Mouse (Mus musculus): ENCODE results near the gene Nxpe5. TPM values are rescaled to one million over a fixed set of nuclear protein-coding genes. Genes with fewer than 3 reads are reported as not detected.

Gene Nxpe5
- total and polyA plus RNA-seq, 3 experiments, result 0.10 to 1.2 (median 0.98) TPM

DNA sequence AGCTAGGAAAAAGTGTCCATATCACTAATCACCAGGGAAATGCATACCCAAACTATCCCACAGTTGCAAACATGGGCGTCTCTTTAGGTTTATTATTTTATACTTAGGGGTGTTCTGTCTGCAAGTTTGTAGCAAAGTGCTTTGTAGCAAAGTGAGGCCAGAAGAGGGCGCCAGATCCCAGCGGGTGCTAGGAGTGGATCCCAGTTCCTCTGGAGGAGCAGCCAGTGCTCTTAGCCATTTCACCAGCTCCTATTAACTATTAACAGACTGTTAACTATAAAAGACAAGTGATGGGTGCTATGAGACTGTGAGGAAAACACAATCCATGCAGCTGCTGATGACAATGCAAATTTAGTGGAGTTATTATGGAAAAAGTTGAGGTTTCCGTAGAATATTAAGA, 3.6 kb upstream of the Nxpe5 start:
- Histone ChIP-seq H3K9ac (ENCODE audit: low read depth, low read length) (no peak overlapping the region), H3K4me1 (ENCODE audit: control insufficient read depth, insufficient read depth, low read length) (no peaks in the 10 kb centered on the region), H3K27ac (no peak overlapping the region), H3K27me3 (ENCODE audit: control insufficient read depth, insufficient read depth, low read length) (no peaks in the 10 kb centered on the region), H3K36me3 (ENCODE audit: control insufficient read depth, insufficient read depth, low read length) (no peaks in the 10 kb centered on the region), H3K79me2 (replicated peaks; ENCODE audit: control insufficient read depth, insufficient read depth, low read length) (no peaks in the 10 kb centered on the region), H3K4me3 (no peak overlapping the region)
- no peak for TF ChIP-seq EP300 (IDR thresholded peaks at IDR 0.05; ENCODE audit: insufficient read depth, low read depth, low read length)
- no peak for TF ChIP-seq POLR2A (IDR thresholded peaks at IDR 0.05; ENCODE audit: insufficient read depth, low read depth, low read length)
- TF ChIP-seq CTCF (IDR thresholded peaks at IDR 0.05), result no peak; the same call in none of the 2 replicates
- peak; percentile 80 to 86 for DNase-seq
- intact Hi-C loops (cut with DNase I), result loop anchor here (5.0 kb wide), 1 partner anchor 250 kb away; no protein-coding TSS in a partner anchor
- WGBS, result 23% methylated on average over 4 of the region's 4 CpGs

DNA sequence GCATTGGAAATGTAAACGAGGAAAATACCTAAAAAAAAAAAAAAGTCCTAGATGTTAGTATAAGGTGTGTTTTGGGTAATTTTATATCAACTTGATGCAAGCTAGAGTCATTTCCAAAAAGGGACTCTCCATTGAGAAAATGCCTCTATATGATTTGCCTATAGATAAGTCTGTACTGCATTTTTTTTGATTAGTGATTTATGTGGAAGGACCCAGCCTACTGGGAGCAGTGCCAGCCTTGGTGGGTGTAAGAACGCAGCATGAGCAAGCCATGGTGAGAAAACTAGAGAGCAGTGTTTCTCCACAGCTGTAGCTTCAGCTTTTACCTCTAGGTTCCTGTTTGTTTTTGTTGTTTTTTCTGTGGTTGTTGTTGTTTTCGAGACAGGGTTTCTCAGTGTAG, 2.4 kb upstream of the Nxpe5 start:
- Histone ChIP-seq H3K36me3 (ENCODE audit: control insufficient read depth, insufficient read depth, low read length) (no peaks in the 10 kb centered on the region), H3K4me1 (ENCODE audit: control insufficient read depth, insufficient read depth, low read length) (no peaks in the 10 kb centered on the region), H3K27ac (no peak overlapping the region), H3K27me3 (ENCODE audit: control insufficient read depth, insufficient read depth, low read length) (no peaks in the 10 kb centered on the region), H3K9ac (ENCODE audit: low read depth, low read length) (no peak overlapping the region), H3K4me3 (no peak overlapping the region), H3K79me2 (replicated peaks; ENCODE audit: control insufficient read depth, insufficient read depth, low read length) (no peaks in the 10 kb centered on the region)
- DNase-seq, result no peak
- TF ChIP-seq EP300 (IDR thresholded peaks at IDR 0.05; ENCODE audit: insufficient read depth, low read depth, low read length) (no peak), CTCF (IDR thresholded peaks at IDR 0.05) (no peak)
- intact Hi-C loops (cut with DNase I), result loop anchor here (5.0 kb wide), 1 partner anchor 249 kb away; no protein-coding TSS in a partner anchor
- WGBS, result 36% methylated on average over 3 of the region's 3 CpGs

DNA sequence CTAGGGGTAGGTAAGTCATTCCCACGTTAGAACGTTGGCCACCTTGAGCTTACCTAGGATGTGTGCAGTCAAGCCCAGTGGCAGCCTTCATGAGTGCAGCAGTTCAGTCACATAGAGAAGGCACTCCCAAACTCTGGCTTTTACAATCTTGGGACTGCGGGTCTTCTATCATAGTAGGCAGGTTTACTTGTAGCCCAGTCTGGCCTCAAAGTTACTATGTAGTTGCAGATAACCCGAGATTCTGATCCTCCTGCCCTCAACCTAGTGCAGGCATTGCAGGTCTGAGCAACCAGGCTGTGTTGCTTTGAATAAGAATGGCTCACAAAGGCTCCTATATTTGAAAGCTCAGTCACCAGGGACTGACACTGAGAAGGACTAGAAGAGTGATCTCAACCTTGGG, 793 bp downstream of the Nxpe5 start:
- intact Hi-C loops (cut with DNase I), result no loop called here
- Histone ChIP-seq H3K9ac (ENCODE audit: low read depth, low read length) (no peak overlapping the region), H3K4me3 (no peak overlapping the region), H3K27me3 (ENCODE audit: control insufficient read depth, insufficient read depth, low read length) (no peaks in the 10 kb centered on the region), H3K36me3 (ENCODE audit: control insufficient read depth, insufficient read depth, low read length) (no peaks in the 10 kb centered on the region), H3K79me2 (replicated peaks; ENCODE audit: control insufficient read depth, insufficient read depth, low read length) (no peaks in the 10 kb centered on the region), H3K4me1 (ENCODE audit: control insufficient read depth, insufficient read depth, low read length) (no peaks in the 10 kb centered on the region), H3K27ac (no peak overlapping the region)
- TF ChIP-seq POLR2A (IDR thresholded peaks at IDR 0.05; ENCODE audit: insufficient read depth, low read depth, low read length) (no peak), EP300 (IDR thresholded peaks at IDR 0.05; ENCODE audit: insufficient read depth, low read depth, low read length) (no peak)
- DNase-seq, result no peak
- 69% methylated on average over 4 of the region's 4 CpGs for WGBS

DNA sequence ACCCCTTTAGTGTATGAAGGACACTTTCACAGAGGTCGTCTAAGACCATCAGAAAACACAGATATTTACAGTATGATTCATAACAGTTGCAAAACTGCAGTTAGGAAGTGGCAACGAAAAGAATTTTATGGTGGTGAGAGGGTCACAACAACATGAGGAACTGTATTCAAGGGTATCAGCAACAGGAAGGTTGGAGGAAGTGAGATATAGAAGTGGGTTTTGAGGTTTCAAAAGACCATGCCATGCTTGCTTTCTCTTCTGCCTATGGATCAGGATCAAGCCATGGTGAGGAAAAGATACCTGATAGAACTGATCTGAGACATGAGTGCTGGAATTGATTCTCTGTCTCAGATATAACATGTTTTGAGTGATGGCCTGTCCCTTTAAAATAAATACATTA, 1.7 kb downstream of the Nxpe5 start:
- TF ChIP-seq POLR2A (IDR thresholded peaks at IDR 0.05; ENCODE audit: insufficient read depth, low read depth, low read length), result no peak
- no peak for TF ChIP-seq CTCF (IDR thresholded peaks at IDR 0.05)
- no peak for TF ChIP-seq EP300 (IDR thresholded peaks at IDR 0.05; ENCODE audit: insufficient read depth, low read depth, low read length)
- H3K4me3 ChIP-seq, result no peak overlapping the region
- no peaks in the 10 kb centered on the region for H3K79me2 ChIP-seq (replicated peaks; ENCODE audit: control insufficient read depth, insufficient read depth, low read length)
- no peak overlapping the region for H3K9ac ChIP-seq (ENCODE audit: low read depth, low read length)
- H3K27me3 ChIP-seq (ENCODE audit: control insufficient read depth, insufficient read depth, low read length), result no peaks in the 10 kb centered on the region
- no peaks in the 10 kb centered on the region for H3K4me1 ChIP-seq (ENCODE audit: control insufficient read depth, insufficient read depth, low read length)
- WGBS, result 35% methylated on average over 2 of the region's 2 CpGs
- no peaks in the 10 kb centered on the region for H3K36me3 ChIP-seq (ENCODE audit: control insufficient read depth, insufficient read depth, low read length)
- no peak overlapping the region for H3K27ac ChIP-seq
- intact Hi-C loops (cut with DNase I), result no loop called here
- no peak for DNase-seq

- H3K79me2 ChIP-seq (replicated peaks; ENCODE audit: control insufficient read depth, insufficient read depth, low read length), result no peaks in the 10 kb centered on the region
- no peak overlapping the region for H3K4me3 ChIP-seq
- 49% methylated on average over 3 of the region's 3 CpGs for WGBS
- no peak overlapping the region for H3K9ac ChIP-seq (ENCODE audit: low read depth, low read length)
- DNase-seq, result peak in 1 of 2 experiments; percentile 21
- no peak for TF ChIP-seq POLR2A (IDR thresholded peaks at IDR 0.05; ENCODE audit: insufficient read depth, low read depth, low read length)
- peak; percentile 59 for TF ChIP-seq CTCF (IDR thresholded peaks at IDR 0.05)
- no peaks in the 10 kb centered on the region for H3K36me3 ChIP-seq (ENCODE audit: control insufficient read depth, insufficient read depth, low read length)
- intact Hi-C loops (cut with DNase I), result no loop called here
- H3K27ac ChIP-seq, result no peak overlapping the region
- H3K4me1 ChIP-seq (ENCODE audit: control insufficient read depth, insufficient read depth, low read length), result no peaks in the 10 kb centered on the region
- H3K27me3 ChIP-seq (ENCODE audit: control insufficient read depth, insufficient read depth, low read length), result no peaks in the 10 kb centered on the region
Measured at GRCm38 (mm10) chr5:138228026-138228425, 2.3 kb downstream of the Nxpe5 start.

DNA sequence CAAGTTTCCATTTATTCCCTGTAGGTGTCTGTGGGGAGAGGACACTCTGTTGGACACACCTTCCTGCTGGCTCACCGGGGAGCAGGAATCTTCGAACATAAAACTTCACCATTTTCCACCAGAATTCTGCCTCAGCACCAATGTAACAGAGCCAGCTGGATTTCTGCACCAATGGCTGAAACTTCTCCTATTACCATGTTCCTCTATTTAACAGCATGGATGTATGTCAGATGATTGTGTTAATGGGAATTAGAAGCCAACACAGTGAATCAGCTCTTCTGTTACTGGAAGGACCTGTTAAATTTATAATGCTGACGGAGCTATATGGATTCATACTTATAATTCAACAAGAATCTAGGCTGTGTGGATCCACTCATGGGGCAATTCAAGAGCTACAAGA, 3.8 kb downstream of the Nxpe5 start:
- intact Hi-C loops (cut with DNase I), result no loop called here
- 83% methylated on average over 3 of the region's 3 CpGs for WGBS
- no peak overlapping the region for H3K27ac ChIP-seq
- TF ChIP-seq EP300 (IDR thresholded peaks at IDR 0.05; ENCODE audit: insufficient read depth, low read depth, low read length), result no peak
- no peak for TF ChIP-seq POLR2A (IDR thresholded peaks at IDR 0.05; ENCODE audit: insufficient read depth, low read depth, low read length)
- no peak for TF ChIP-seq CTCF (IDR thresholded peaks at IDR 0.05)
- H3K4me1 ChIP-seq (ENCODE audit: control insufficient read depth, insufficient read depth, low read length), result no peaks in the 10 kb centered on the region
- H3K36me3 ChIP-seq (ENCODE audit: control insufficient read depth, insufficient read depth, low read length), result no peaks in the 10 kb centered on the region
- H3K27me3 ChIP-seq (ENCODE audit: control insufficient read depth, insufficient read depth, low read length), result no peaks in the 10 kb centered on the region
- no peak for DNase-seq
- no peak overlapping the region for H3K4me3 ChIP-seq
- H3K9ac ChIP-seq (ENCODE audit: low read depth, low read length), result no peak overlapping the region
- no peaks in the 10 kb centered on the region for H3K79me2 ChIP-seq (replicated peaks; ENCODE audit: control insufficient read depth, insufficient read depth, low read length)
